Mouse (Mus musculus): ENCODE data around the gene Pth2. TPM values are rescaled to one million over a fixed set of nuclear protein-coding genes. Genes with fewer than 3 reads are reported as not detected.

Gene Pth2
- not detected for total RNA-seq (2021)

DNA sequence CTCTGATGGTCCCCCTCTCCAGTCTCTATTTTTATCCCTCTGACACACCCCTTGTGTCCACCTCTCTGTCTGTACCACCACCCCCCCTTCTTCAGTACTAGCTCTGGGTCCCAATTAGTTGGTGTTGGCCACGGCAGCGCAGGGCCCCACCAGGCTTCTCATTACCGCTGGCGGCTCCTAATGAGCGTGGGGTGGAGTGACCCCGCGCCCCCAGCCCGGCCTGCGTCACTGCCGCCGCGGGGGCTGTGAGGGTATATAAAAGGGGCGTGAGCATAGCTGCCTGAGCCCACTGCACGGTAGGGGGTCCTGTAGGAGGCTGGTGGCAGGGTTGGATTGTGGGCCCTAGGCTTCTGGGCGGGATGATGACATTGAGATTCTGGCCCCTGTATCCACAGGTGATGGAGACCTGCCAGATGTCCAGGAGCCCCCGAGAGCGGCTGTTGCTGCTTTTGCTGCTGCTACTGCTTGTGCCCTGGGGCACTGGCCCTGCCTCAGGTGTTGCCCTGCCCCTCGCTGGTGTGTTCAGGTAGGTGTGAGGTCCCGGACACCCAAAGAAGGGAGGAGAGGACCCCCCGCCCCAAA lies at the start of gene Pth2:
Gene Pth2 (plus strand): TSS at position 100 of the 582 bp plus-strand sequence.
- DNase-seq = no peak
- intact Hi-C loops (cut with DNase I) = no loop called here

DNA sequence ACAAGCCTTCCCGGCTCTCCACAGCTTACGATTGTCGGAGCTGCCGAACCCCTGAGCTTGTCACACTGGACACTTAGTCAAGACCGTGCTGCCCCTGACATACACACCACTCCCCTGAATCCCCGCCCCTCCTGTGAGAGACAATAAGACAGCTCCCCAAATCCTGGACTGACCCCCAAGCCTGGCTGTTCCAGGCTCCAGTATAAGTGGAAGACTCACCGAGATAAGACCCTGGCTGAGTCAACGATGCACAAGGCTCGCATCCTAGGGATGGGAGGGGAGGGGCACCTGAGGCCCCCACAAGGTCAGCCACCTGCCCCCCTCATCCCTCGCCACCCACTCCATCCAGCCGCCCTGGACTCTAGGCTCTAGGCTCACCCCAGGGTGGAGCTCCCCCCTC lies 48.9 kb upstream of the Pth2 start:
- intact Hi-C loops (cut with DNase I) = no loop called here
- DNase-seq = no peak

DNA sequence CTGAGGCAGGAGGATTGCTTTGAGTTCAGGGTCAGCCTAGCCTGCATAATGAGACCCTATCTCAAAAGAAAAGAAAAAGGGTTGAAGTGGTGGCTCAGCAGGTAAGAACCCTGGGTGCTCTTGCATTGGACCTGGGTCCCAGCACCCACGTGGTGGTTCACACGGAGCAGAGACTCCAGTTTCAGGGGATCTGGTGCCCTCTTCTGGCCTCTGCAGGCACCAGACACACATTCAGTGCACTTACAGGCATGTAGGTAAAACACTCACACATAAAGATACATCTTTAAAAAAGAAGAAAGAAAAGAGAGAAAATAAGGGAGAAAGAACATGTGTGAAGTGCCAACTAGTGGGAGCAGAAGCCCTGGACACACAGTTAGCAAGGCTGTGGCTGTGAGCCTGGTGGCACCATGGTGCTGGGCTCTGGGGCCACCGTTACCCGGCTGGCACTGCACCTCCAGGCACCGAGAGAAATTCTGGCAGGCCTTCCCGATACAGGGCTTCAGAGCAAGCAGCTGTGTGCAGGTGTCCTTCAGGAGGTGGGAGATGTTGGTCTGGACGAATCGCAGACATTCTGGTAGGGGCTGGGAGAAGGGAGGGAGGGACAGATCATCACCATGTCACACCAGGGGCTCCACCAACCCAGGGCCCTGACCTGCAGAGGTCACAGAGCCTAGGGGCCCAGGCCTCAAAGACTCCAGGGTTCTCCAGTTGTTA lies 47.2 kb upstream of the Pth2 start:
- intact Hi-C loops (cut with DNase I) = no loop called here
- no peak for DNase-seq

DNA sequence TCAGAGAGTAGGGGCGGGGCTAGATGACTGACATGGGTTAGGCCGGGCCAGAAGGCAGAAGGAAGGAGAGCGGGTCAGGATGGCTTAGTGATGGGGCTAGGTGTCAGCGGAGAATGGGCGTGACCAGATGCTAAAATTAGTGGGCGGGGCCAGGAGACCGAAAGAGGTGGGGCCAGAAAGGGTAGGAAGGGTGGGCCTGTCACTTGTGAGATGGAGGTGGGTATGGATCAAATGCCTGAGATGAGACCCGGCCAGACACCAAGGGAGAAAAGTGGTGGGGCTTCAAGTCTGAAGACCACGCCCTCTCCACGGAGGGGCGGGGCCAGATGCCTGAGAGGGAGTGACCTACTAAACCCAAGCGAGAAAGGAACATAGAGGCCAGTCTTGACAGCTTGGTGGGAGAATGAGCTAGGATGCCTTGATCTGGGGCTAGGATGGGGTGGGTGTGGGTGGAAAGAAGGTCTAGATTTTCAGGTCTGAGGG lies 46.2 kb upstream of the Pth2 start:
- DNase-seq = no peak
- intact Hi-C loops (cut with DNase I) = loop anchor here (5.0 kb wide), 1 partner anchor 152 kb away; no protein-coding TSS in a partner anchor

DNA sequence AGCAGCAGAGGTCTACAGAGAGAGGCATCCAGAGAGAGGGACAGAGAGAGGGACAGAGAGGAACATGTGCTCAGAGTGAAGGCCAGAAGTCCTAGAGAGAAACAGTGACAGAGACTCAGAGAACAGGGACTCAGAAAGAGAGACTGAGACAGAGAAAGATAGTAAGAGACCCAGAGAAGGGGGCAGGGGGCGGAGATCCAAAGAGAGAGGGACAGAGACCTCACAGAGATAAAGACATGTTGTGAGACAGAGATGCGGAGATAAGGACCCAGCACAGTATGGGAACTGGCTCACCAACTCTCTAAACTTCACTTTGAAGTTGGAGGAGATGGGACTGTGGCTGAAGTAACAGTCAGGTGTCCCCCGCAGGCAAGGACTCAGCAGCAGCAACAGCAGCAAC lies 45.4 kb upstream of the Pth2 start:
- intact Hi-C loops (cut with DNase I) = loop anchor here (5.0 kb wide), 1 partner anchor 153 kb away; no protein-coding TSS in a partner anchor
- DNase-seq = no peak

DNA sequence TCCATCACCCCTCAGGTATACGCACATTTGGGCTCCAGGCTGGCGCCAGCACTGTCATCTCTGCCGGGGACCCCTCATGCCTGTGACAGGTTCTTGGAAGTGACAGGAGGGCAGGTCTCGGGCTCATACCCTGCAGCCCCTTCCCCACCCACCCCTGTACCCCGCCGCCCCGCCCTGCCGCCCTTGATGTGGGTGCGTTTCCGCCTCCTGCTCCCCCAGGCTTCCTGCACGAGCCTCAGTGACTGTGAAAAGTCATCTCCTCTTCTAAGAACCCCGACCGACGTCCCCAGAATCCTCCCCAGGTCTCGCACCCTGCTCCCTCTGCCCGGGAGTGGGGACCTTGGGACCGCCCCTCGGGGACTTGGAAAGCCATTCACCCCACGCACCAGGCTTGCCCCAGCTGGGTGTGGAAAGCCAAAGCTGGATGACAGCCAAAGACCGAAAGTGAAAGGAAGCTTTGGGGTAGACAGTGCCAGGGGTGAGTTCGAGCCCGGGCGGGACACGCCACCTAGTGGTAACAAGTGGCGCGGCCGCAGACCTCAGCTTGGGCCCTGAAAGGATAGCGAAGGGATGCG lies 44.7 kb upstream of the Pth2 start, which contains the start of the genes Gm45713 and Flt3l:
Gene Gm45713 (minus strand): TSS at position 239 of the 575 bp plus-strand sequence.
Gene Flt3l (minus strand): TSS at position 440 of the 575 bp plus-strand sequence.
- DNase-seq = peak; percentile 95 to 96
- intact Hi-C loops (cut with DNase I) = loop anchor here (1.0 to 5.0 kb wide), 2 partner anchors 56 to 154 kb away; no protein-coding TSS in a partner anchor

DNA sequence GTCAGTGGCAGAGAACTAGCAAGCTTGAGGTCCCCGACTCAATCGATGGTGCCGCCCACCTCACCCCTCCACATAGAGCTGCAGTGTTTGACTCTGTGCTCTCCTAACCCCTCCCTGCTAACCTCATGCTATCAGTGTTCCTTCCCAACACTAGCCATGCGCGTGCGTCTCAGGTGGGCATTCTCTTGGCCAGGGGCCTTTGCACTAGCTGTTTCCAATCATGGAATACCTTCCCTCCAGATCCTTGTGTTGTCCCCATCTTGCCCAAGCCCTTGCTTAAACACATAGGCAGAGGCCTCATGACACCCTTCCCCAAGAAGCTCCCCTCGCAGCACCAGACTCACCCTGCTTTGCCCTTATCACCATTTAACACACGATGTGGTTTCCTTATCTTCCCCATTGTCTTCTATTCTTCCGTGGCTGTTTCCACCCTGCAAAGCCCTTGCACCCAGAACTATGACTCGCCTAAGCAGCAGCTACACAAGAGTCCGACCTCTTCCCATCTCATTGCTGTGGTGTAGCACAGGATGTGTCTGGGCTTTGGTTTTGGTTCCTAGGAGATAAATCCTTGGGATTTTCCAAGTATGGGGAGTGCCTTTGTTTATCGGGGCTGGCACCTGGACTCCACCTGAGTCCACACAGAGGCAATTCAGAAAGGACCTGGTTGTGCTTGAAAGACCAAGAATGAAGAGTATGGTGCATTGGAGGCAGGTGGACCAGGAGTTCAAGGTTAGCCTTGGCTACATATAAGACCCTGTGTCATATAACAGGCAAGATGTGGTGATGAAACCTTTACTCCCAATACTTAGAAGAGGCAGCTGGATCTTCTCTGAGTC lies 43.4 kb upstream of the Pth2 start:
- intact Hi-C loops (cut with DNase I) = loop anchor here (5.0 kb wide), 1 partner anchor 155 kb away; no protein-coding TSS in a partner anchor
- no peak for DNase-seq

DNA sequence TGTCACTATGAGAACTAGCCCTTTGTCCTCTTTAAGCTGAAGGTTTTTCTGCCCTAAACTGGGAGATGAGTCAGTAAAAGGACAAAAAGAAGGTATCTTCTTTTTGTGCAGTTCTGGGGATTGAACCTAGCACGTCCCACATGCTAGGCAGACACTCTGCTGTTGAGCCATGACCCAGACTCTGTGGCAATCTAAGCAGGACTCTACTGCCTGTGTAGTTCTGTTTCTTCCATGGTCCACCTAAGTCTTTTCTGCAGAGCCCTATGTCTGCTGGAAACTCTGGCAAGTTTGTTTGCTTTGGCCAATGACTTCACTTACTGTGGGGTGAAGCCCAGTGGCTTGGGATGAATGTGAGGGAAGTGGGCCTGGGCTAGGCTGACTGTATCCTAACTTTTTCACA lies 42.4 kb upstream of the Pth2 start:
- intact Hi-C loops (cut with DNase I) = loop anchor here (5.0 kb wide), 1 partner anchor 156 kb away; no protein-coding TSS in a partner anchor

DNA sequence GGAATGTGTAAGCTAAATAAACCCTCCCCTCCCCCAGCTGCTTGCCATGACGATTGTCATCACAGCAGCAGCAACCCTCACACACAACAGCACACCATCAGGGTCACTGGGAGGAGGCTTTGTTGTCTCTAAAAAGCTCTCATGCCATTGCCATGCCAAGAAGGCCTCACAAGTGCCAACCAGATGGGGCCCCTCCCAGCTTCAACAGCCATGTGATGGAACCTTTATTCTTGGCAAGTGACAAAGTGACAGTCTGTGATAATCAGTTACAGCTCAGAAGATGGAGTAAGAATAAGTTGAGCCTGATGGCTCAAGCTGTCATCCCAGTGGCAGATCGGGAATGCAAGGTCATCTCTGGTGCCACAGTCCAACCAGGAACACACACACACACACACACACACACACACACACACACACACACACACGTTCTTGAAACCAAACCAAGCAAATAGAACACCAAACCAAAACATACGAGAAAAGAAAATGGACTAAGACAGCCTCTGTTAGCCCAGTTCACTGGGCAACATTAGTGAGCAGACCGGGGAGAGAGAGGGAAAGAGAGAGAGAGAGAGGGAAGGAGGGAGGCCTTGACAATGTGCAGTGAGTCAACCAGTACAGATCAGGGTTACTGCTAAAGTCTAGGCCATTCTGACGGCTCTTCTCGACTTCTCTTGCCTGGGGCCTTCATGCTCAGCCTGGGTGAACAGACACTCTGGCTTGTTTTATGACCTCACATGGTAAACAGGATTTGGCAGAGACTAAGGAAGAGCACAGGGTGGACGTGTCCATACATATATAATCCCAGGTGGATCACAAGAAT lies 40.7 kb upstream of the Pth2 start:
- no peak for DNase-seq
- intact Hi-C loops (cut with DNase I) = loop anchor here (5.0 kb wide), 1 partner anchor 158 kb away; no protein-coding TSS in a partner anchor

More for the DNA sequence above, 42.4 kb upstream of the Pth2 start:
- DNase-seq = no peak

DNA sequence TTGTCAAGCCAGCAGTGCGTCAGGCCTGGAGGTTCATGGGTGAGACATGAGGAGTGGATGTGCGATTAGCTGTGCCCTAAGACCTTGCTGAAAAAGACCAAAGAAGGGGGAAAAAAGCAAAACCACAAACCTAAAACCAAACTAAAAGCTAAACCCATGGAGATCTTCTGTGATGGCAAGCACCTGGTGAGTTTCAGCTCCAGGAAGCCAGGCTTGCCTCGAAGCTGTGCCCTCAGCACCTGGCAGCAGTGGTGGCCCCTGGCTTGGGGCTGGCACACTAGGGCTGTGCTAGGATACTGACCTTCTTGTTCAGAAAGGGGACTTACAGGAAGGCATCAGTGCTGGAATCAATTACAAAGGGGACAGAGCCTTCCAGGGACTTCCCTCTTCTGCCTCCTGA lies 39.5 kb upstream of the Pth2 start:
- intact Hi-C loops (cut with DNase I) = no loop called here
- DNase-seq = no peak

DNA sequence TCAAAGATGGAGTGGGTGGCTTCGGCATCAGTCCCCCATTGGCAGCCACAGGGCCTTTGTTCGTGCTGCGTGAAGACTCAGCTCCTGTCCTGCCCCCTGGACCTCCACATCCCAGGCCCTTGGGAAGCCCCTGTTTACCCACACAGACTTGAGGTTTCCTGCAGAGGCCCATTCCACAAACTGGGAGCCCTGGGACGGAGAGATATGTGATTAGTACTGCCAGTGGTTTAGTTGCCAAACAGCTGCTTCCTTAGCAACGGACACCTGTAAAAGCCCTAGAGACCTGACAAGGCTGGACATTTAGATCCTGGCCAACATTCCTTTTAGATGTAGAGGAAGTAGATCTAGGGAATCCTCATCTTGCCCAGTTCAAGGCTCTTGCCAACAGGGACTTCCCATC lies 38.9 kb upstream of the Pth2 start:
- DNase-seq = no peak
- intact Hi-C loops (cut with DNase I) = no loop called here

DNA sequence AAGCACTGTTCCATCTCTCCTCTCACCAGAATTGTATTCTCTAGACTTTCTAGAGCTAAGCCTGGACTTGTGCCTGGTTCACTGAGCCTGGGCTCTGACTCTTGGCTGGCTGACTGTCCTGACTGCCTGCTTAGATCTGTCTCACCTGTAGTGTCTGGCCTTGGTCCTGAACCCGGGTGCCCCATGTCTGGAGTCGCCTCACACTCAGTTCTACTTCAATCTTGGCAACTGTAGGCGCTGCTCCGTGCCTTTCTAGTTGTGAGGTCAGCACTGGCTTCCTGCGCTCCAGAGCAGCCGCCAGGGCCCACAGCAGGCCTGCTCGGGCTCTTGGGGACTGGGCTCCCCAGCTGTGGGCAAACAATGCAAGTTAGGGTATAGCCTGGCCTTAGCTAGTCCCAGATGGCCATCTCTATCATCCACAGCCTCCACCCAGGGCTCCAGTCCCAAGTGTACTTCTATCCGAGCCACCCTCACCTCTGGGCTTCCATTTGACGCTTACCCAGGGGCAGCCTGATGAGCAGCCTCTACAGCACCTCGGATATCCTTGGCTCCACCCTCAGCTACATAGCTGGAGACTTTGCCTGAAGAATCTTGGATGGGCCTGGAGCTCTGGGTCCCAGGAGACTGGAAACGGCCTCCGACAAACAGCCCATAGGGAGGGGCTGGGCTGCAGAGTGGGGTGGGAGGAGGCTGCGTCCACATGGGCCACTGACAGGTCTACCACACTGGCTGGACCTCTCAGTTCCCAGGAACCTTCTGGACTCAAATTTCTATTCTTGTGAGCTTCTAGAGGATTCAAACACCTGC lies 36.2 kb upstream of the Pth2 start:
- DNase-seq = no peak
- intact Hi-C loops (cut with DNase I) = no loop called here

DNA sequence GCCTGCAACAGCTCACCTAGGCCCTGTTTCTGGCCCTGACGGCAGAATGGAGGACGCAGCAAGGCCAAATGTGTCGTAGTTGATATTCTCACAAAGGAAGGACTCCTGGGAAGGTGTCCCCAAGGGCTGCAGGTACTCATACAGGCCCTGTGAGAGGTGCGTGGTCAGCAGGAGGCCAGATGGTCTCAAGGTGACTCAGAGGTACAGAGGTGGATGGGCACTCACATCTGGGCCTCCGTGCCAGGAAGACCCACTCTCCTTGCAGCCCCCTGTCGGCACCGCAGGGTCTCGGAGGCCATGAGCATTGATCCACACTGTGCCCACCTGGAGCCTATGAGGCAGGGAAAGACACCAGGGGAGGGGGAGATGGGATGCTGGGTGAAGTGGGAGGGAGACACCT lies 35.3 kb upstream of the Pth2 start:
- intact Hi-C loops (cut with DNase I) = no loop called here

DNA sequence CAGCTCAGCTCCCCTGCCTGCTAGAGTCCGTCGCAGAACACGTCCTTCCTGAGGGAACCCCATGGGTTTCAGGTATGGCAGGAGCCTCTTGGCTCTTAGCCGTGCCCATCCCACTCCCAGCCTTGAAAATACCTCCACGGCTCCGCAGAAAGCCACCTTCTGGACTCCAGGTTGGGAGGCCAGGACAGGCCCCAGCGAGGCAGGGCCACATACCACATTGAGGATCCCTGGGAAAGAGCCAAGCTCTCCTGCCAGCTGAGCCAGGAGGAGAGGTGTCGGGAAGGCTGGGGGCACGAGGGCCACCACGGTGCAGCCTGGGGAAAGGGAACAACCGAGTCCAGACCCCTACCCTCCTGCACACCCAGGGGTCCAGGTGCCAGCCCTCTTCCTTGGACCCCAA lies 33.5 kb upstream of the Pth2 start:
- no peak for DNase-seq
- intact Hi-C loops (cut with DNase I) = no loop called here

More for the DNA sequence above, 35.3 kb upstream of the Pth2 start:
- DNase-seq = no peak

DNA sequence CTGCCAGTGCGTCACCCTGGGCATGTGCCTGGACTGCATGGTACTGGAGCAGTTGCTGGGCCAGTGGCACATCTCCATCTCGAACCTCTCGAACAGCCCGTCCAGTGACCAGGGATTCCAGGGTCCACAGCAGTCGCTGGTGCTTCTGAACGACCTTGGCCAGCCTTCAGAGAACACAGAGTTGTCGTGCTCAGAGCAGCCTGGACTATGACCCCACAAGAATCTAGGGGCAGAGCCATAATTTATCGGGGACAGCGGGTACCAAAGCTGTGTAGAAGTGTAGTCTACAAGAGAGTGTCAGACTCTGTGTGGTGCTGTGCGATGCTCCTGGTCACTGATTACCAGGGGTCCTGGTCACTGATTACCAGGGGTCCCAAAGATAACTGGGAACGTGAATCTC lies 32.9 kb upstream of the Pth2 start:
- intact Hi-C loops (cut with DNase I) = no loop called here
- no peak for DNase-seq

DNA sequence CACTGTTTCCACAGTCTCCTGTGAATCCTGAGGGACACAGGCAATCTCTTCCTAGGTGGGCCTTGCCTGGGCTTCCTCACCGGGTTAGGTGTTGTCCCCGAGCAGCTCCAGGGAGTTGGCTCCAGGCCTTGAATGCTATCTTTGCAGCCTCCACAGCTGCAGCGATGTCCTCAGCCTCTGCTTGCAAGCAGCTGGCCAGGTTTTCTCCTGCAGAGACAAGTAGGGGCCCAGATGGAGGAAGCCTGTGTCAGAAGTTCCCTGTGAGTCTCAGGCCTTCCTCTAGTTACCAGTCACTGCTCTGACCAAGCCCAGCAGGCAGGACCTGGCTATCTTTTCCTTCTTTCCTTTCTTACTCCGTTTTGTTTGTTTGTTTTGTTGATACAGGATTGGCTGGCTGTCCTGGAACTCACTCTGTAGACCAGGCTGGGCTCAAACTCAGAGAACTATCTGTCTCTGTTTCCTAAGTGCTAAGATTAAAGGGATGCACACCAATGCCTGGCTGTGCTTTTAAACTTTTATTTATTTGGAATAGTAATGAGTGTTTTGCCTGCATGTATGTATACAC lies 32.2 kb upstream of the Pth2 start:
- no peak for DNase-seq

DNA sequence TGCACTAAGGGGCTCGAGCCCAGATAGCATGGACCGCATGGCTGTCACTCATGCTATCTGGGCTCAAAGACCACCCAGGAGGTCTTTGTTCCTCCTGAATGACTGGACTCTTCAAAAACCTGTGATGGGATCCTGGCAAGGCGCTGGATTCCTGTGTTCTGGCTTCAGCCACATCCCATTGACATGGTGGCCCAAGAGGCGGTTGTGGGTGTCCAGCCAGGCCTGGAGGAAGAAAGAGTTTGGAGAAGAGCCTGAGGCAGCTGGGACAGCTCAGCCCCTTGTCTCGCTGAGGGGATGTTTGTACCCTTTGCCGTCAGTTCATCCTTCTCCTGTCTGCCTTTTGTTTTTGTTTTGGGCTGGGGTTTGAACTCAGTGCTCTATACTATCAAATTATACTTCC lies 31.2 kb upstream of the Pth2 start:
- intact Hi-C loops (cut with DNase I) = no loop called here
- peak; percentile 54 to 55 for DNase-seq

More for the DNA sequence above, 32.2 kb upstream of the Pth2 start:
- intact Hi-C loops (cut with DNase I) = no loop called here

DNA sequence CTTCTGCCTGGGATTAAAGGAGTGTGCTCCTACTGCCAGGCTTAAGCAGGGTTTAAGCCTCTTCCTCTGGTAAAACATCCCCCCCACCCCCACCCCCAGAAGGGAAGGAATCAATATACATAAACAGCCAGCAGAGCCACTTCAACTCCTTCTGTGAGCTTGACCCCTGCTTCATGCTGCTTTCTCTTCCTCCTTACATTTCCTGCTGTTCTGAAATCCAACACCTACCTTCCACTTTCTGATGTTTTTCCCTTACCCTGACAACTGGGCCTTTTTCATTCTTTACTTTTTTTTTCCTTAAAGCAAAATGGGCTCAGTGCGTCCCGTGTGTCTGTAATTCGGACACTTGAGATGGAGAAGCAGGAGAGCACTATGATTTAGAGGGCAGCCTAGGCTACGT lies 30.5 kb upstream of the Pth2 start:
- intact Hi-C loops (cut with DNase I) = no loop called here
- no peak for DNase-seq

Measured in heart, postnatal 36 days (tissue).